Mouse (Mus musculus) spleen, postnatal 14 days (tissue): ENCODE measurements around the gene Insyn1.

Experiments used
- DNase-seq, 2 experiments: peaks; one replicate each; pipeline ENCODE4 v3.0.0; 2021 to 2022; ENCODE audit warnings: low spot score in 2 of 2

Insyn1 gene

DNA sequence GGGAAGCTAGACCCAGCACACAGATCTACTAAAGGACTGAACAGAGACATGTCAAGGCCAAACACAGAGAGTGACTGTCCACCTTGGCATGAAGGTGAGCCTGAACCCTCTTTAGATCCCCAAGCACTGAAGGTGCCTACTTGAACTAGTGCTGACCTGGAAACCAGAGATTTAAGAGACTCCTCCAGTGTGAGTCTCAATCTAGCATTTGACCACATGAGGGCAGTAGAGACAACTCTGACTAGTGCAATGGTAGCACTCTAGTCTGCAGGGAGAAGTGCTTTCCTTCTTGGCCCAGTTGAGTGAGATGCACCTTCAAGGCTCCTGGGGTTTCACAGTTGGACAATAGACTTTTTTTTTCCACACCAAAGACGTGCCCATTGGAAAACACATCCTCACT lies 46.4 kb downstream of the Insyn1 start:
- DNase-seq = peak in 1 of 2 experiments; percentile 39

DNA sequence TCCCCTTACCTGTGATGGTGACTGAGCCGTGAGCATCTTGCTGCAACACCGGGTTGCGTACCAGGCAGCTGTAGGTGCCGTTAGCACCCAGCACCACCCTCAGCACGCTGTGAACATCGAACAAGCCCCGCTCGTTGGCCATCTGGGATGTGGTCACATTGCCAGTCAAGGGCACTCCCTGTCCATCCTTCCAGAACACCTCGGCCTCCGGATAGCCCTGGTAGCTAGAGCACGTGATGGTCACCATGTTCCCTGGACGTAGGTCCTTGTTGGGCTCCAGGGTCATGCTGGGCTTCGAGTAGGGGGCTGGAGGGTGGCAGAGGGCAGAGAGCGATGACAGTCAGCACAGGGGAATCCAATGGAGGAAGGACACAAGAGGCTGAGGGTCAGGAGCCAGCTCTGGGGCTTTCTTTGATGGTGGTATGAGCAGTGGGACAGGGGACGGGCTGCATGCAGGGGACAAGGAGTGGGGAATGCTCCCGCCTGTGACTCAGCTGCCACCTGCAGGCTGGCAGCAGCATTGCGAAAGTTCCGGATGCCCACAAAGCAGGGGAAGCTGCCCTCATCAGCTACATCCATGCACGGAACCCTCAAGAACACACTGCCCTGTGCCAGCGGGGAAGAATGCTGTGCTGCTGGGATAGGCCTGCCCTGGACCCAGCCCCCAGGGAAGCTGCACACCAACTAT lies 47.2 kb downstream of the Insyn1 start:
- peak in 1 of 2 experiments; percentile 29 for DNase-seq

GRCm38 (mm10) chr9:58537774-58538173 lies 49.4 kb downstream of the Insyn1 start:
- no peak for DNase-seq

- peak in 1 of 2 experiments; percentile 47 for DNase-seq
Measured at GRCm38 (mm10) chr9:58539886-58540285, 51.5 kb downstream of the Insyn1 start.

- DNase-seq = peak in 1 of 2 experiments; percentile 30
Measured at GRCm38 (mm10) chr9:58541895-58542338, 53.5 kb downstream of the Insyn1 start.

DNA sequence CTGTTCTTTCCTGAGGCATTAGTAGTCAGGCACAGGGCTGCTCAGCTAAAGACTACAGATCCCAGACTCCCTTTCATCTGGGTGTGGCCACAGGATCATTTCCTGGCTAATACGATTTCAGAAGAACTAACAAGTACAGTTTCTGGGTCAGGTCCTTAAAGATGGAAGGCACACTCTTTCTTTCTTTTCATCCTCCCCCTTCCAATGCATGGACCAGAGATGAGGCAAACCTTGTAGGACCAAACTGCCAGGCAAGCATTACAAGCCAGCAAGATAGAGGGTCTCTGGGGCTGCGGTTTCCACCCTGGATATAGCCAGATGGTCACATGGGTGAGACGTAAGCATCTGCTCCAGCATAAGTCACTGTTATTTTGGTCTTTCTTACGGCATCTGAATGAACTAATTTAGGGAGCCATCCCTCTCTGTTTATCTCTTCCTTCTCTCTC lies 56.5 kb downstream of the Insyn1 start:
- no peak for DNase-seq

GRCm38 (mm10) chr9:58545428-58545827 lies 57.0 kb downstream of the Insyn1 start:
- DNase-seq = no peak

GRCm38 (mm10) chr9:58546630-58547360 lies 58.4 kb downstream of the Insyn1 start:
- no peak for DNase-seq

DNA sequence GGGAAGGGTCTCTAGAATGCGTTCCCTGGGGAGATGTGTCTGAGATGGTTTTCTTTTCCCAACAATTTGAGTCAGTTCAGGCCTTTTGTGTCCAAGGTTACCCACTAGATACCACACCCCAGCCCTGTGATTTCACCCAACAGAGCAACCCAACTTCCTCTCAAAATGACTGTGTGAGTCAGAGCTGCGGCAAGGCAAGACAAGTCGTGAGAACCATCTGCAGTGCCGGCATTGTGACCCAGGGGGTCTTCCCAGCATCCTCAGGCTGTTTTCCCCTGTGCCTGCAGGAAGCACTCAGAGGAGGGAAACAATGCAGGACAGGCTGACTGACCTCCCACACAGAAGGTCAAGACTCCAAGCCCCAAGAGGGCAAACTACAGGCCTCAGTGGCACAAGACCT lies 60.5 kb downstream of the Insyn1 start:
- no peak for DNase-seq
